Mouse (Mus musculus) lung, postnatal 25 days (tissue): Measurements from ENCODE around the gene Cdk14.

Experiments
- DNase-seq: peaks from one replicate; pipeline ENCODE4 v3.0.0; 2022; ENCODE audit warnings: low spot score

The Cdk14 gene

DNA sequence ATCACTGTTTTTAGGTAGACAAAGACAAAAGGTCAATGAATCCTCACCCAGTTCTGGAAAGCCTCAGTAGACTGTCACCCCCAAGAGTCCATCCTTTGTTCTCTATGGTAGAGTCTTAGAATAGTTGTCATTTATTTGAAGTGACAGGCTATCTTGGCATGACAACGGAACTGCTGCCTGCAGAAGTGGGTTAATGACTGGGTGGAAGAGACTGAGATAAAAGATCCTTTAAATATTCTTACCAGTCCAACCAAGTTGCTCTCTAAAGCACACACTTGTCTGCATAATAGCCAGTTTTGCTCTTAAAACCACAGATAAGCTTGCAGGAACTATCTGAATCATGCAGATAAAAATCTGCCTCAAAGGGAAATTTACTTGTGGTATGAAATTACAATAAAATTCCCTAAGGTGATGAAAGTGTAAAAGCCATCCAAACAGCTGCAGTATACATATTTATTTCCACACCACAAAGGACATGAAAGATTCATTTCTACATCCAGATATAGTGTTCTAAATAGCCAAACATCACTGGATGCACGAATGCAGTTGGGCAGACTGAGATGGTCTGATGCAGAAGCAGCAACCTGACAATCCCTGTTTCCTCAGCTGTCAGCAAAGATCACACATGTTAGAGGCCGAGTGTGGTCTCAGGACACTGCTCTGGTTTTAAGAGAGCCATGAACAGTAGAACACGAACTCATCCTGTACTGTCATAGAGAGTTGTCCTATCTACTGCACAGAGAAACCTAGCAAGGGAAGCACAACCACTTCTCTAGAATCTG, 363.8 kb downstream of the Cdk14 start:
- DNase-seq = no peak

DNA sequence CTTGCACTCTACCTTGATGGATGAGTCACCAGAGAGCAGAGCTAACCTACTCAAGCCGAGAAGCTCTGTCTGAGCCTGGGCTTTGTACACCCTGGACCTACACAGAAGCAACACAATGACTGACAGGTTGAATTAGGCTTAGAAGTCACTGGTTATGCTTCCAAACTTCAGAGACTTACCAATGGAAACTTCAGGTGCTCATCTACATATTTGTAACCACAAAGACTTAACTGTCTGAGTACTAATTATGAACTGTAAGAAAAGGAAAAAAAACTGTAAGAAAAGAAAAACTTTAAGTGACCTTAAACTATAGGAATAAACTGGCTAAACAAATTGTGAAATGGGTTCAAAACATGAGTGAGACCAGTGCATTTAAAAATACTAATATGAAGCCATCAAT, 364.6 kb downstream of the Cdk14 start:
- no peak for DNase-seq

DNA sequence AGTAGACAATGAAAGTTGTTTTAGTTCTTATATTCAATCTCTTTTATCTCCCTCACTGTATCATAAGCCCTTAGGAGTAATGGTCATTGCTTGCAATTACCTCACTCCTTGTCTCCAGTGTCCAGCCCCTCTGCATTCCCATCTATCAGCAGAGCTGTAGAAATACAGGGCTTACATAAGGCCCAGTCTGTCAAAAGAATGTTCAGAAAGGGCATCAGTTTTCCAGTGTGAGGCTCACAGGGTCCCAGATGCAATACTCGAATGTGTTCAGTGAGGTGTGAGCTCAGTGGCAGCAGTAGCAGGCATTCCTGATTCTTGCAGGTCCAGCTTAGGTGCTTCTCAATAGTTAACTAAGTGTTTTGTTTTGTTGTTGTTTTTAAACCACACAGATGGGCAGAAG, 365.8 kb downstream of the Cdk14 start:
- no peak for DNase-seq

DNA sequence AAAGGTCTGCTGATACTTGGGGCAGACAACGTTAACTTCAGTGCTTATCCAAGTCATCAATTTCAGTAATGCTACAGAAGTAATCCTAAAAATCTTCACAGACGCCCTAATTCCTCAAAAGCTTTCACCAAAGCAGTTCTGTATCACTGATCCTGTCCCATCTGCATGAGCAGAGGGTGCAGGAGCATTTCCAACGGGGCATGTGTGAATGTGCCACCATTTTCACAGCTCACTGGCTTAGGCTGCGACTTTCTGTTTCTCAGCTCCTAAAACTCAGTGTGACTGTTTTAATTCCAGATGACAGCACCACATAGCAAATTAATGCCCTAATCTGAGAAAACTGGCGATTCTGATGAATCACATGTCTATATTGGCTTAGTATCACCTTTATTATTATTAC, 375.8 kb downstream of the Cdk14 start:
- no peak for DNase-seq

DNA sequence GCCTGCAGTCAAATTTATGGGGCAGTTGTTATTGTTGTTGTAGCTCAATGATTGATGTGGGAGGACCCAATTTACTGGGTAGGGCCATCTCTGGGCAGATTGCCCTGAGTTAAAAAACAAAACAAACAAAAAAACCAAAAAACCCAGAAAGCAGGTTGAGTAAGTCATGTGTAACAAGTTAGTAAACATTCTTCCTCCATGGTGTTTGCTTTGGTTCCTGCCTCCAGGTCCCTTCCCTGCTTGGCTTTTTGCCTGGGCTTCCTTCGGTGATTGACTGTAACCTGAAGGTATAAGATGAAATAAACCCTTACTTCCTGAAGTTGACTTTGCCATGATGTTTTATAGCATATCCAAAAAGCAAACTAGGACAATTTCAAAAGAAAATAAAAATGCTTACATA, 377.4 kb downstream of the Cdk14 start:
- no peak for DNase-seq

DNA sequence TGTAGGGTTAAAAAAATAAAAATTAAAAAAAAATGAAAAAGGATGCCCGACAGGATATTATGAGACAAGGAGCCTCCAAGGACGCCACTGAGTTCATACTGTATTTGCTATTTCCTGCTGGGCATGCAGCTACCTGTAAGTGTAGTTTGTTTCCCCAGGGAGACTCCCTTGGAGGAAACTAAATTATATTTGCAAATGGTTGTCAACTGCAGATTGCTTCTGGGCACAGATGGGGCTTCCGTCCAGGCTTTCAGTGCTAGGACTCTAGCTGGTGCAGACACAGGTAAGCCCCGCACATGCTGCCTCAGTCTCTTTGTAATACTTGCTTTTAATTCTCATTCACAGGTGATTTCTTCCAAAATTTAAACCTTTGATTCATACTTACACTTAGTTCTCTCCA, 378.6 kb downstream of the Cdk14 start:
- no peak for DNase-seq

DNA sequence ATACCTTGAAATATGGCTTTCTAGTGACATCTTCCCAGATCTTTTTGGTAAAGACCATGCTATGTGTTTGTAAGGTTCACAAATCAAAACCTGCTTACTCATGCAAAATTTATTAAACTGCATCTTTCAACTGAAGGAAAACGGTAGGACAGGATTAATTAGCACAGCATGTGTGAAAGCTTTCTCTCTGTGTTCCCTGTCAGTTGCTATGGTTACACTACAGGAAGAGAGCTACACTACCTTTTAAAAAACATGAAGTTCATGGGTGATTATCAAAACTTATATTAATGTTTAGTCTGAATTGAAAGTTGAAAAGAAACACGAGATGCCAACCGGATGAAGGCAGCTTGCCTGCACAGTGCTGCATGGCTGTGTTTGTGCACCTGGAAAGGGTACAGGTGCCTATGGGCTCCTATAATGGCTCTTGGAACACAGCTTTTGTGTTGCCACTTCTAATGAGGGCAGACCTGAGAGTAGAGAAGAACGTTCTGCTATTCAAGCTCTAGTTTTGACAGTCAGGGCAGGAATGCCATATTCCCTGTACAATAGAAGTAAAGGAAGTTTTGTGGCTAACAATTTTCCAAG, 380.3 kb downstream of the Cdk14 start:
- no peak for DNase-seq

DNA sequence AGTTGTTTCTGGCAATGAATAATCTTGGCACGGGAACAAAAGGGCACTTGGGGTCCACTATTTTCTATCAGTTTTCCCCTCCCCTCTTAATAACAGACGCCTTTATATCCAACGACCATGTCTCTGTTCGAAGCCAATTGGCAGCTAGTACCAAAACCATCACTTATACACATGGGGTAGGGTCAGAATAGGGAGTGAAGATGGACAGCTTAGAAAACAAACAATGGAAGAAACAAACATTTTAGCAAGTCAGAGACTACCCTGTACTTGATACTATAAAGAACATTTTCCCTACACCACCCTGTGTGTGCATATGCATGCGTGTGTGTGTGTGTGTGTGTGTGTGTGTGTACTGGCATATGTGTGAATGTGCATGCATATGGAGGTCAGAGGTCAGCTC, 386.7 kb downstream of the Cdk14 start:
- DNase-seq = no peak

DNA sequence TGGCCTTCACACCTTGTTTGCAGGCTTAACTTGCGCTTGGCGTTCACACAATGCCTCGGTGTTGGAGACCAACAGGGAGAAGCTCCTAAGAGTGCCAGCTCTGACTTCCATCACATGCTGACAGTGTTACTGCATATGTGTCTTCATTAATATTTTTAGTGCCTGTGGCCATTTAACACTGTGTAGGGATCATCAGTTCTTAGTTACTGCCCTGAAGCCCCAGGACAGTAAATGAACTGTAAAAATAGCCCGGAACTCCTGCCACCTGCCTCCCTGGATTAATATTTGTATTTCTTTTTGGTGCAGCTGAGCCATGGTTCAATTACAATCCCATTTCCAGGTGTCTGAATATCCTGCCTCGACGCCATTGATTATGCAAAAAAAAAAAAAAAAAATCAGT, 387.3 kb downstream of the Cdk14 start:
- no peak for DNase-seq

DNA sequence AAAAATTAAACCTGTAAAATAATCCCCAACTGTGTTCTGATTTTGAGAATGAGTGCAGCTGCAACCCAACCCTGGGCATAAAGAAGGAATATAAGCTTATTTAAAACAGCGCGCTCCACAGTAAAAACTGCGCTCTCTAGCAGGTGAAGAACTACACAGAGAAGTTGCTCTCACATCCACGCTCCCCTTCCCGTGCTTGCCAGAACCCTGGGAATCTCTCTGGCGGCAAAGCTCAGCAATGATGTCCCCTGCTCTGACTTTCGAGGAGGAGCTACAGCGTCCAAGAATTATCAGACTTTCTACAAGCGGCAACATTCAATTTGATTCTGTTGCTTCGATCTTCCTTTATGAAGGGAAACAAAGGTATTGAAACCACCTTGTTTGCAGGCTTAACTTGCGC, 387.7 kb downstream of the Cdk14 start:
- no peak for DNase-seq

DNA sequence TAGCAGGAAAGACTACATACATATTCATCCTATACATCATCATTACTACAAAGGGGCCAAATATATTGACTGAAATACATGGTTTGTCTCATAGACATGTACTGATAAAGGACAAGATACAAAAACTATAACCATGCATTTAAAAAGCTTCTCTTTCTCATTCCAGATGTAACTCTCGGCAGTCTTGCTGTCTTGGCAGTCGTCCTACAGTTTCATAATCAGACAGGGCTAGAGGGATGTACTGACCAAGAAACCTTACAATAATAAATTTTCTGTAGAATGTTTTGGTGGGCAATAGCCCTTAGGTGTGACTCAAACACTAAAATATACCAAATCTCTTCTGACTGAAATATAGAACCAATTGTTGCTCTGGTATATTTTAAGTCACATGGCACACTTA, 389.7 kb downstream of the Cdk14 start:
- no peak for DNase-seq

DNA sequence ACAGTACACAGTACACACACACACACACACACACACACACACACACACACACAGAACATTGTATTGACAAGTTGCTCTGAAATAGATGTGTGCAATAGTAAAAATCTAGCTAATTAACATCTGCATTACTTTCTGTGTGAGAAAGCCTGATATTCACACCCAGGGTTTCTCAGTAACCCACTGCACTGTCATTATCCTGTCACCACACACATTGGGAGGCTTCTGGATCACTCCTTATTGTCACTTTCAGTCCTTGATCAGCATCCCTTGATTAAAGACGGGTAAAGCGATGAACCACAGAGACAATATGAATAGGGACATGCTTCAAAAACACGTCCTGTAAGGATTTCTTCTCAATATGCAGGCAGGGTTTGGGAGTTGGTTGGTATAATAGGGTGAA, 401.2 kb downstream of the Cdk14 start:
- DNase-seq = no peak

DNA sequence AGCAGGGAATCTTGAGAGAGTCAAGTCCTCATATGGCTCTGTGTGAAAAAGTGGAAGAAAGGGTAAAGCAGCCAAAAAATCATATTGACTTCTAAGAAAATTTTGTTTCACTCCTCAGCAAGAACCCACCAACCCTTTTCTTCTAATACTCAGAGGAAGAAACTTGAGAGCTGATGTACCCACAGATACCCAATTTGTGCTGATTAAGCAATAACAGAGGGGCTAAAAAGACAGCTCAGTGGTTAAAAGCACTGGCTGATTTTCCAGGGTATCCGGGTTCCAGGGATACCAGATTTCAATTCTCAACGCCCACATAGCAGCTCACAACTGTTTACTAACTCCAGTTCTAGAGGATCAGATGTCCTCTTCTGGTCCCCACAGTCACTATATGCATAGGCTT, 401.9 kb downstream of the Cdk14 start:
- DNase-seq = no peak

DNA sequence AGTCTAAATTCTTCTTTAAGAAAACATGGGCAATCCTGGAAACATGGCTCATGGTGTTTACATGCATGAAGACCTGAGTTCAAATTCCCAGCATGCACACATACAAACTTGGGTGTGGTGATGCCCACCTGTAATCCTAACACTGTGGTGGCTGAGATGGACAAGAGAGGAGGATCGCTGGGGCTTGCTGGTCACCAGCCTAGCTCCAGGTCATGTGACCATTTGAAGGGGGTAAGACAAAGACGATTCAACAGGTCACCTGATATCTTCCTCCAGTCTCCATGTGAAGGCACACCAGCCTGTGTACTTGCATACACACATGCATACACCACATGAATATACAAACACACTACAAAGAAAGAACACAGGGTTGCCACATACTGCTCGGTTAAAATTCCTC, 406.3 kb downstream of the Cdk14 start:
- no peak for DNase-seq

DNA sequence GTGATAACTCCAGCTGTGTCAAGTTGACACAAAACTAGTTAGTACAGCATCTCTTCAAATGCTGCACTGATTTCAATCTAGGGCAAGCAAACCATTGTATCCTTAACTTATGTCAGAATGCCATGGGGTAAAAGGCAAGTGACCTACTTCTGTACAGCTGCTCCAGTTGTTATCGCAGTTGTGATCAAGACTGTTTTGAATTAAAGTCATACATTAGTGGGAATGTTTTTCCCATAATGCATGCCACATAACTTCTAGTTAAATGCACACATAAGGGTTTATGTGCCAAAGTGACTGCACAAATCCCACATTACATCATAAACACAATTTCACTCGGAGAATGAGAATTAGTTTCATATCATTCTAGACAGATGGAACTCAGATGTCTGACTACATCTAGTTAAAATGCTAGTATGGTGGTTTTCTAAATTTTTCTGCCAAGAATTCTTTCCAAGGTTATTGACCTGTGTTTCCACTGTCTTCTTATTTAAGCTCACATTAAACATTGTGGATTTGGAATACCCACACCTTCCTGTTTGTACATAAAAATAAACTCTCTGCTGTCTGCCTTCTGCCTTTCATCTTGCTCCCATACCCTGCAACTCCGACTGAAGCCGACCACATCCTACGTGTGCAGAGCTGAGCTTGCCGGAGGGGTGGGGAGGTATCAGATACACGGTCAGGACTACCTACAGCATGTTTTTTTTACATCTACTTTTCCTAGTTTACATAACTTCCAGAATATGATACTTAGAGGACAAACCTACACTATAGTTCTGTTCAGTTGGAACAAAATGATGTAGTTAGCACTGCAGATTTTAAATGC, 407.4 kb downstream of the Cdk14 start:
- DNase-seq = no peak

DNA sequence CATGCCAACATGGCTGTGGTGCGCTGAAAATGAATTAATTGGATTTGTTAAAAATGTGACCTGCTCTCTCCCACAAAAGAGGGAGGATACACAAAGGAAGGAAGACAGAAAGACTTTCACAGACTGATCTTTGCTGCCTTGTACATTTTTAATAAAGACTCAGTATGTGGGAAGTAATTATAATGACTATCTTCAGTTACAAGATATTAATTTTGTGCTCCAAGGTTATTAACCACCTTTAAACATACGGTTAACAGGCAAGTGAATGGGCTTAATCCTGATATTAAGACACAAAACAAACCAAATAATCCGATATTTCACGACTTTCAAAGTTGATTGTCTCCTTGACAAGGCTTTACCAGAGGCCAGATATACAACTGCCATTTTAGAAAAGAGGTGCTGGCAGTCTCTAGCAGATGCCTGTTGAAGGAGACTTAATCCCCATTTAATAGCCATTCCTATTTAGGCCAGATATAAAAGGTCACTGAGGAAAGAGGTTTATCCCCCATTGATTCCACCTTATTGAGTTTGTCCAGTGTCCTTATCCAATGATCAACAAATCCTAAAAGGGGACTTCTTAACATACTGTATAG, 411.9 kb downstream of the Cdk14 start:
- no peak for DNase-seq

DNA sequence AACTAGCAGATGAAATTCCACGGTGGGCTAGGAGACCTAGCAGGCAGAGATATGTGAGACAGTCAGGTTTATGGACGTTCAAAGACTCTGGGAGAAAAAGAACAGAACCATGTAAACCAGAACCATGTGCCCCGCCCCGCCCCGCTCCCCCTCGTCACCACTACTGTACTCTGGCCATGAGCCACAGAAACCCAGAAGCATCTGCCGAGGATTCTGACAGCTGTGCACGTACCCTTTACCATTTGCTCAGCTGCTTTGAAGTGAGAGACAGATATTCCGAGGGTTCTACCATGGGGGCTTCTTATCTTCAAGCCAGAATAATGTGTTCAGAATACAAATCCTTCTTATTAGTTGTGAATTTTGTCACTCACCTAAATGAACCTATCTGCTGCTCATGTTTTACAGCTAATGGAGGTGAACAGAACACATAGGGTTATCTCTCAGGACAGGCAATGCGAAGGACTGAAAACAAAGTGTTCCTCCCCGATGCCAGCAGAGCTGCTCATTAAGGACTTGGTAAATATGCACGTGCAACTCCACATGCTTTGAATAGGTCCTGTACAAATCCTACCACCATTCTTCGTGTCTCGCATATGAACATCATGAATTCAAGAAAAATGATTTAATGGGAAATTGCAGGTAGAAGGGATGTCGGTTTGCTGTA, 412.5 kb downstream of the Cdk14 start:
- no peak for DNase-seq

DNA sequence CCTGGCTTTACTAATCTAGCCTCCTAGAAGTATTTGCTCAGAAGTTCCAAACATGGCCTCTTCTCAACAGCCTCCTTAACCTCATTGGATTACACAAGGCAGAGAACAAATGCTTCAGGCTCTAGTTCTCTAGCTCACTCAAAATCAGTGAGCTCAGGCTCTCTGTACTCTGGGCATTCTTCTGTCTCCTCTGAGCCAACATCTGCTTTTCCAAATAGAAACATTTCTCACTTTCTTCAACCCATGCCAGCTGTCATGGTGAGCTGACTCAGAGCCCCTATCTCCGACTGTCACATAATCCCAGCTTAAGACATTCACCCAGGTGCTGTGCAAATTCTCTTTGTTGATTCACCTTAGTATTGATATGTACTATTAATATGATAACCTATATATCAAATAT, 414.5 kb downstream of the Cdk14 start:
- DNase-seq = no peak

DNA sequence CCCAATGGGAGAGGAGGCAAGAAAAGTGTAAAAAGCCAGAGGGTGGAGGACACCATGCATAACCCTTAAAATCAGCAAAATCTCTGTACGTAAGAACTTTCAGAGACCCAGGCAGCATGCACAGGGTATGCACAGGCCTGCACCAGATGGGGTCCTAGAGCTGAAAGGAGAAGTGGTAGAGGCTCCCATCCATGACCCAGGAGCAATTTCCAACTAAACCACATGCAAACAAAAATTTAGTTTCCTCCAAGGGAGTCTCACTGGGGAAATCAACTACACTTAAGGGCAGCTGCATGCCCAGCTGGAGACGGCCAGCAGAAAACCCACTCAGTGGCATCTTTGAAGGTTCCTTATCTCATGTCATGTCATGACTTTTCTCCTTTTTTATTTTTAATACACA, 415.4 kb downstream of the Cdk14 start:
- DNase-seq = no peak

DNA sequence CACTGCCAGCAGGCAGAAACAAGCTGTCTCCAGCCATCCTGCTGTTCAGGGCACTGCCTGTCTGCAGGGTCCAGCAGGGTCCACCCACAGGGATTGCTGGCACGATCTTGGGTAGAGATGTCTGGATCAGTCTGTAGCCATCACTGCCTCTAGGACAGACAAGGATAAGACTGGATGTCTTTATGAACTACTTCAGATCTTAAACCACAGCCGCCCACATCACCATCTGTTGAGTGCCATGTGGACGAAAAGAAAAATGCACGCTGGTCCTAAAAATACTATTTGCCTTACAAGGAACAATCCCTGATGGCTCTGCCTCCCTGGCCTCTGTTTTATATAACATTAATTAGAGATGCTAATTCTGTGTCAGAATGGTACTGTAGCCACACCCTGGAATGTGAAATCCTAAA, 426.9 kb downstream of the Cdk14 start:
- no peak for DNase-seq

DNA sequence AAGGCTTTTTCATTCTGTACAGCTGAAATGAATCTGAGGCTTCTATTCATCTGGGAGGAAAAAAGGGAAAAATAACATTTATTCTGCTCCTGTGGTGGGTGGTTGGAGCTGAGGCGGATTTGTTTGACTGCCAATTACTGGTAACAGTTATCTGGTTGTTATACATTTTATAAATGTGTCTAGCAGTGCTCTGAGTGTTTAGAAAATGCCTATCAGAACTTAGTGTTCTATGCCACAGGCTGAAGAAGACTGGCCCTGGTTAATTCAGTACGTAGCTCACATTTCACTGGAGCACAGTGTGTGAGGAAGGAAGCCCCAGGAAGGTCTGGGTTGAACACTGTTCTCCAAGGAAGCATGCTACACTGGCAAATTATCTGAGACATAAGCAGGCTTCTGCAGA, 429.1 kb downstream of the Cdk14 start:
- no peak for DNase-seq

DNA sequence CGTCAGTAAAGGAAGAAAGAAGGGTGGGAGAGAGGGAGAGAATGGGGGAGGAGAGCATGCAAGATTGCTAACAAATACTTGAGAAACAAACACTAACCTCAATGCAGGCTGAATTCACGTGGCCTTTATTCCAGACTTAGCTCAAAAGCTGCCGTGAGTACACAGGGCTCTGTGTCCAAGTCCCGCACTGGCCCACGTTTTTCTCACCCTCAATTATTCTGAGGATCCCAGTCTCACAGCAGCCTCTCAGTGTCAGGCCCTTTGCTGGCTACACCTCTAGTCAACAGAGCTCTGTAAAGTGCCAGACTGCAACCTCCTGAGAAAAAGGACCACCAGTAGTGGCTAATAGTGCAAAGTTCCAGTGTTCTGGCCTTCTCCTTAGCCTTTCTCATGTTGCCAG, 429.9 kb downstream of the Cdk14 start:
- no peak for DNase-seq
